ENCODE assay signal across 8 mouse cellular contexts in the genomic region with DNA sequence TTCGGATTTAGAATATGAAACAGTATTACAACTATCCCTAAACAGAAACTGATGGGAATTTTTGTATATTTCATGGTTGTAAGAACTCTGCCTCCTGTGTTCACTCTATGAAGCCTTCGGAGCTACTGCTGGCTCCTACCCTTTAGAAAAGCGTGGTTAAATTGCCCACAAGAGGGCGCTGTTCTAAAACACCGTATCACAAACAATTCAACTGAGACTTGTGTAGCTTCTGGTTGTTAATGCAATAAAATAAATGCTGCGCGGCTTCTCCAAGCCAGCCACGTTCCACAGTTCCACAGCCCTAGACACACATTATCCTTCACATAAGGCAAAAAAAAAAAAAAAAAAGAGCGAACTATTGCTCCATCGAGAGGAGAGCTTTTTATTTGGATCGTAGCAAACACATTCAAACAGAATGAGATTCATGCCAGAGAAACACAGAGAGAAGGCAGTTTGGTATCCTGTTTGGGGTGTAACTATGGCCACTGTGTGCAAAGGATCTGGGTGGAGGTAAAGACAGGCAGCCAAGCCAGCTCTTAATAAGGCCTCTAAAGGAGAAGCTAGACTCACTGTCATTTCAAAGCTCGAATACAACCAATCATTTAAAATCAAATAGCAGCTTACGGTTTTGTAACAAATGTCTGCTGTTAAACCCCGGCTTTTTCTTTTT. TPM values are rescaled to one million over a fixed set of nuclear protein-coding genes. Genes with fewer than 3 reads are reported as not detected.
DNase-seq lines count a peak whose midpoint lies in the region; ATAC-seq and TF ChIP-seq lines count a peak whose summit lies in the region.

No protein-coding gene starts in this region.

- DNase-seq in NIH3T3 (ENCODE audit: low read depth): peak; percentile 95
- peak; percentile 50 for DNase-seq in cerebellum, adult 11-12 months
- DNase-seq in forebrain, postnatal 0 days: peak; percentile 95
- peak; percentile 83 for DNase-seq in layer of hippocampus, adult 9-10 months (ENCODE audit: low spot score)
- peak; percentile 96 for DNase-seq in lung, embryonic 14.5 days
- peak; percentile 54 for DNase-seq in ovary, postnatal 14 days (ENCODE audit: low spot score)
- peak; percentile 16 to 19 for DNase-seq in thymus, postnatal 36 days

- no peaks in the 10 kb centered on the region for H3K27me3 ChIP-seq in forebrain, postnatal 0 days (ENCODE audit: insufficient read depth, low read length)
- no peaks in the 10 kb centered on the region for H3K27me3 ChIP-seq in hindbrain, embryonic 12.5 days
- H3K27me3 ChIP-seq in lung, embryonic 14.5 days (ENCODE audit: insufficient read depth, low read length): no peaks in the 10 kb centered on the region

- no peaks in the 10 kb centered on the region for H3K9me3 ChIP-seq in forebrain, postnatal 0 days (ENCODE audit: low read length)
- H3K9me3 ChIP-seq in hindbrain, embryonic 12.5 days (replicated peaks): no peaks in the 10 kb centered on the region
- no peaks in the 10 kb centered on the region for H3K9me3 ChIP-seq in lung, embryonic 14.5 days (ENCODE audit: low read depth, low read length)

- peak; percentile 94 for ATAC-seq in forebrain, postnatal 0 days
- ATAC-seq in hindbrain, embryonic 12.5 days (ENCODE audit: low FRiP score): peak; percentile 75
- ATAC-seq in lung, embryonic 14.5 days (ENCODE audit: insufficient read depth): peak; percentile 72

- peak overlapping the region; percentile 36 for H3K4me3 ChIP-seq in forebrain, postnatal 0 days (ENCODE audit: low read depth, low read length)
- no peak overlapping the region for H3K4me3 ChIP-seq in hindbrain, embryonic 12.5 days
- no peak overlapping the region for H3K4me3 ChIP-seq in lung, embryonic 14.5 days (ENCODE audit: low read depth, low read length)

- H3K9ac ChIP-seq in forebrain, postnatal 0 days: peak overlapping the region; percentile 38
- H3K9ac ChIP-seq in hindbrain, embryonic 12.5 days: 0 out of 2 replicates have a peak overlapping the region, but pooled peaks have one; percentile 13
- no peak overlapping the region for H3K9ac ChIP-seq in lung, embryonic 14.5 days

- no peak overlapping the region; the same call in 1 of the 2 replicates for H3K27ac ChIP-seq in forebrain, postnatal 0 days (ENCODE audit: low read depth, low read length)
- no peak overlapping the region for H3K27ac ChIP-seq in hindbrain, embryonic 12.5 days
- no peak overlapping the region for H3K27ac ChIP-seq in lung, embryonic 14.5 days (ENCODE audit: low read depth)

- no peaks in the 10 kb centered on the region for H3K4me1 ChIP-seq in forebrain, postnatal 0 days (ENCODE audit: insufficient read depth)
- no peaks in the 10 kb centered on the region for H3K4me1 ChIP-seq in hindbrain, embryonic 12.5 days
- H3K4me1 ChIP-seq in lung, embryonic 14.5 days (ENCODE audit: insufficient read depth): no peaks in the 10 kb centered on the region

- WGBS in forebrain, postnatal 0 days: 16% methylated on average over 14 of the region's 14 CpGs
- WGBS in hindbrain, embryonic 12.5 days: 35% methylated on average over 14 of the region's 14 CpGs
- WGBS in lung, embryonic 14.5 days: 27% methylated on average over 14 of the region's 14 CpGs

- peak; percentile 84 for TF ChIP-seq CTCF in forebrain, postnatal 0 days (IDR thresholded peaks at IDR 0.05; ENCODE audit: low read depth)
- peak; percentile 78 for TF ChIP-seq CTCF in lung, embryonic 14.5 days (IDR thresholded peaks at IDR 0.05; ENCODE audit: low read depth)

- H3K4me2 ChIP-seq in forebrain, postnatal 0 days (ENCODE audit: low read depth): peak overlapping the region; percentile 48
- peak overlapping the region; percentile 38 for H3K4me2 ChIP-seq in hindbrain, embryonic 12.5 days (replicated peaks)
- peak overlapping the region; percentile 49 for H3K4me2 ChIP-seq in lung, embryonic 14.5 days

- no peaks in the 10 kb centered on the region for H3K36me3 ChIP-seq in forebrain, postnatal 0 days (ENCODE audit: insufficient read depth)
- no peaks in the 10 kb centered on the region for H3K36me3 ChIP-seq in hindbrain, embryonic 12.5 days
- H3K36me3 ChIP-seq in lung, embryonic 14.5 days (ENCODE audit: insufficient read depth): no peaks in the 10 kb centered on the region

RNA-seq across cellular contexts. Expression of gene Commd2, which starts 15.7 kb away (rescaled TPM):
- total RNA-seq in forebrain, postnatal 0 days (2014; rRNA removed): 34.6 and 39.5 TPM in 2 replicates
- polyA plus RNA-seq in forebrain, postnatal 0 days (2015; fragmentation: Nextera tagmentation; extraction: Ambion mirVana): 89.7 and 121 TPM in 2 replicates
- polyA plus RNA-seq in hindbrain, embryonic 12.5 days (2016; fragmentation: Nextera tagmentation; extraction: Ambion mirVana): 81.5 and 85.5 TPM in 2 replicates
- 102 and 106 TPM in 2 replicates for polyA plus RNA-seq in lung, embryonic 14.5 days (2014; fragmentation: Nextera tagmentation; extraction: Ambion mirVana)

RNA-seq across cellular contexts. Expression of gene Ankub1, which starts 25.4 kb away (rescaled TPM):
- total RNA-seq in forebrain, postnatal 0 days (2014; rRNA removed): 0.15 and 0.33 TPM in 2 replicates
- 0.22 TPM in 1 of 2 replicates, not detected in the other for polyA plus RNA-seq in forebrain, postnatal 0 days (2015; fragmentation: Nextera tagmentation; extraction: Ambion mirVana)
- 0.13 and 0.18 TPM in 2 replicates for polyA plus RNA-seq in hindbrain, embryonic 12.5 days (2016; fragmentation: Nextera tagmentation; extraction: Ambion mirVana)
- polyA plus RNA-seq in lung, embryonic 14.5 days (2014; fragmentation: Nextera tagmentation; extraction: Ambion mirVana): not detected in 2 replicates

Comparison
In these comparisons a context has a peak if more than half of its experiments do, and no peak if none do; other contexts are left out.
1. DNase-seq: peak in every context shown above with its lines; median percentile 96 in lung, embryonic 14.5 days; 95 in NIH3T3; 95 in forebrain, postnatal 0 days; 83 in layer of hippocampus, adult 9-10 months; 54 in ovary, postnatal 14 days; 50 in cerebellum, adult 11-12 months; 18 in thymus, postnatal 36 days.